Mouse (Mus musculus): ENCODE results near the gene Scfd2.

Gene Scfd2

GRCm38 (mm10) chr5:74358033-74358432, 173.5 kb downstream of the Scfd2 start:
- TF ChIP-seq GATA4 (IDR thresholded peaks at IDR 0.05; ENCODE audit: insufficient replicate concordance, low read length), result no peak

- TF ChIP-seq GATA4 (IDR thresholded peaks at IDR 0.05; ENCODE audit: insufficient replicate concordance, low read length), result no peak
Observed at GRCm38 (mm10) chr5:74355416-74356177, 176.0 kb downstream of the Scfd2 start.

- no peak for TF ChIP-seq GATA4 (IDR thresholded peaks at IDR 0.05; ENCODE audit: insufficient replicate concordance, low read length)
Observed at GRCm38 (mm10) chr5:74350909-74351308, 180.7 kb downstream of the Scfd2 start.

GRCm38 (mm10) chr5:74348079-74348870, 183.3 kb downstream of the Scfd2 start:
- no peak for TF ChIP-seq GATA4 (IDR thresholded peaks at IDR 0.05; ENCODE audit: insufficient replicate concordance, low read length)

DNA sequence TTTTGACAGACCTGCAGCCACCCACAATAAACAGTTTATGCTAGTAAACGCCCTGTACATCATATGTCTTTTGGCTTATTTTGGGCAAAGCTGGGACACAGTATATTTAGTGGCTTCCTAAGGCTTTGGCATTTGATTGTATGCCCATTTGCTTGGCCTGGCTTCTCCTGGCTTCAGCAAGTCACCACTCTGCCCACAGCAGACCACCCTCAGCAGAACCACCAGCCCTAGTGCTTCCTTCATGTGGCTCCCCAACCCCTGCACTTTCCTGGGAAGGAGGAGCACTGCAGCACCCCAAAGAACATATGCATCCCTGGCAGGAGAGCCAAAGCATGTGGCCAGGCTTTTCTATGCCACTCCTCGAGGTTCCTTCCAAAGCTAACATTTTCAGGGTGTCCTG, 188.5 kb downstream of the Scfd2 start:
- TF ChIP-seq GATA4 (IDR thresholded peaks at IDR 0.05; ENCODE audit: insufficient replicate concordance, low read length), result no peak

DNA sequence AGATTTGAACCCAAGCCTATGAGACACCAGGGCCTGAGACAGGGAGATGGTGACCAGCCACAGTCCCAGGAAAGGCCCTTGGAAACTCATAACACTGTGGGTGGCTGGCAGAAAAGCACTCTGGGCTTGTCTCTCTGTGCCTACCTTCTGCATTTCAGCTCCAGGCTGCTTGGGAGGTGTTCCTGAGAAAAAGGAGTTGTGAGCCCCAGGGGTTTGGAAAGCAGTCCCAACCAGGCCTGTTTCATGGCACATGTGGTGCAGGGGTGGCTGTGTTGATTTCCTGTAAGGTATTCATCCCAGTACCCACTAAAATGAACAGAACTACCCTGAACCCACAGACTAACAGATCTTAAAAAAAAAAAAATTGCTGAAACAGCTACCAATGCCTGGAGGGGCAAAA, 189.0 kb downstream of the Scfd2 start:
- TF ChIP-seq GATA4 (IDR thresholded peaks at IDR 0.05; ENCODE audit: insufficient replicate concordance, low read length), result no peak

- no peak for TF ChIP-seq GATA4 (IDR thresholded peaks at IDR 0.05; ENCODE audit: insufficient replicate concordance, low read length)
Observed at GRCm38 (mm10) chr5:74337491-74337890, 194.1 kb downstream of the Scfd2 start.

- no peak for TF ChIP-seq GATA4 (IDR thresholded peaks at IDR 0.05; ENCODE audit: insufficient replicate concordance, low read length)
Observed at GRCm38 (mm10) chr5:74336780-74337179, 194.8 kb downstream of the Scfd2 start.

GRCm38 (mm10) chr5:74333258-74333657, 198.3 kb downstream of the Scfd2 start:
- no peak for TF ChIP-seq GATA4 (IDR thresholded peaks at IDR 0.05; ENCODE audit: insufficient replicate concordance, low read length)

DNA sequence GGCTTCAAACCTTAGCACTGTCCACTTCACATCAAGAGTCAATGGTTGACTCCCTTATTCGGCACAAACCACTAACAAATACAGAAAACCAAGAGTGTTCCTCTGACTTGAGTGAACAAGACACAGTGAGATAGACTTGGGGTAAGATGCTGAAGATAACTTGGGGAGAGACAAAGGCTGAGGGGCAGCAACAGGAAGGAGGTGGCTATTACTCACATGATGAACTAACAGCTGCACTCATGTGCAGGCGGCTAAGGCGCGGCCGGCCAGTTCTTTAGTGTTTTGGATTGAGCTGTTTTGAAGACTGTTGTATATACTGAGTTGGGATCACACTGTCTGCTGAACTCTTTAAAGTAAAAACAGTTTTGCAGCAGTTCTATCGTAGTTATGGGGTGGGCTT, 205.3 kb downstream of the Scfd2 start:
- no peak for TF ChIP-seq GATA4 (IDR thresholded peaks at IDR 0.05; ENCODE audit: insufficient replicate concordance, low read length)

DNA sequence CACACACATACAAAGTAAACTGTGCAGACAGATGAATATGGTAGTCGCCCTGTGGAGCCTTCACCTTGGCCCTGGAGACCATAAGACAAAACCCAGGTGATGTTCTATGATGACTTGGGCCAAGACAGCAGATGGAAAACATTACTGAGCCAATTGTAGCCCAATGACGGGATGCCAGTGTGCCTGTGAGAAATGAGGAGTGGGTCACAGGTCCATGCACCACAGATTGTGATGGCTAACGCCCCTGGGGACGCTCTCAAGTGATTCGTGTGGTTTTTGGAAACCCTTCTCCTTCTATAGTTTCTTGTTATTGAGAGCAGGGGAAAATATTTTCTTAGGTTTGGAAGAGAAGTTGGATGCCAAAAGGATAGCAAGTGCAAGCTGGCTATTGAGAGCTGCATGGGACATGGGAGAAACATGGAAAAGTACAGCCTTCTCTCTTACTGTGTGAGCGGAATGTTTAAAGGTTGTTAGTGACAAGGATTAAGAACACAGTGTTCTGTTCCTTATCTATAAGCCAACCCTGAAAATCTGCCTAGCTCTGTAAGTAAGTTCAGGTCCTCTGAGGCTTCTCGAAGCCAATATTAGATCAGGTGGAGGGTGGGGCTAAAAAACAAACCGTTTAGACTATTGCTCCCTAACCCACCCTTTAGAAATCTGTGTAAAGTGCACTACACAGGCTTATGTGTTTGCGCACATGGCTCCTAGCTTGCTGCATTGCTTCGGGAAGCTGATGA, 210.4 kb downstream of the Scfd2 start:
- TF ChIP-seq GATA4 (IDR thresholded peaks at IDR 0.05; ENCODE audit: insufficient replicate concordance, low read length), result no peak

- TF ChIP-seq GATA4 (IDR thresholded peaks at IDR 0.05; ENCODE audit: insufficient replicate concordance, low read length), result no peak
Observed at GRCm38 (mm10) chr5:74319551-74319950, 212.0 kb downstream of the Scfd2 start.

DNA sequence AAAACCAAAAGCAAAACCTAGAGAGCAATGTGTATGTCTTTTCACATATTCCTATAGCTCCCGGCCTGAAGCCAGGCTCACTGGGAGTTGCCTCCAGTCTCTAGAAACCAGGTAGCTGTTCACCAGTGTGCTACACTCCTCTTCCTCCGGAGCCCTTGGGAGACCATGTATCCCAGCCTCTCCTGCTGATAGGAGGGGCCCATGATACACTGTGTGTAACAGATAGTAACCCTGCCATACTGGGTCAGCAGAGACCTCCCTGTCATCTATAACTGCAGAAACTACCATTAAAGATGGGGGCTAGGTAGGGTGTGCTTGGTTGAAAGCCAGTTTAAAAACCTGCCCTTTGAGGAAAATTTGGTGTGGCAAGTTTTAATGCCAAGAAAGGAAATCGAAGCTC, 214.4 kb downstream of the Scfd2 start:
- TF ChIP-seq GATA4 (IDR thresholded peaks at IDR 0.05; ENCODE audit: insufficient replicate concordance, low read length), result no peak

GRCm38 (mm10) chr5:74316333-74316945, 215.1 kb downstream of the Scfd2 start:
- no peak for TF ChIP-seq GATA4 (IDR thresholded peaks at IDR 0.05; ENCODE audit: insufficient replicate concordance, low read length)

Measured in liver, adult (tissue).